Mouse (Mus musculus) G1E (cell line): ENCODE measurements around the gene Smarcad1.

Experiments used
- CTCF ChIP-seq: IDR thresholded peaks from 2 replicates; pipeline ENCODE4 v1.5.1; 2012; ENCODE audit warnings: low read depth, low read length, inconsistent platforms, mixed read lengths
- GATA1 ChIP-seq: IDR thresholded peaks from 2 replicates; pipeline ENCODE4 v1.6.1; 2012; ENCODE audit warnings: borderline replicate concordance, low read length, inconsistent platforms, mixed read lengths
- GATA2 ChIP-seq: IDR thresholded peaks from 2 replicates; pipeline ENCODE4 v1.6.1; 2012; ENCODE audit warnings: low read depth, low read length, inconsistent platforms, borderline replicate concordance
- POLR2AphosphoS5 ChIP-seq: IDR thresholded peaks from 2 replicates; pipeline ENCODE4 v1.6.1; 2012; ENCODE audit warnings: low read depth, low read length, inconsistent platforms; ENCODE audit not compliant: insufficient replicate concordance
- TAL1 ChIP-seq: conservative IDR thresholded peaks from 2 replicates; pipeline ENCODE4 v1.6.1; 2012; ENCODE audit warnings: low read depth, low read length, inconsistent platforms, mixed read lengths

DNA sequence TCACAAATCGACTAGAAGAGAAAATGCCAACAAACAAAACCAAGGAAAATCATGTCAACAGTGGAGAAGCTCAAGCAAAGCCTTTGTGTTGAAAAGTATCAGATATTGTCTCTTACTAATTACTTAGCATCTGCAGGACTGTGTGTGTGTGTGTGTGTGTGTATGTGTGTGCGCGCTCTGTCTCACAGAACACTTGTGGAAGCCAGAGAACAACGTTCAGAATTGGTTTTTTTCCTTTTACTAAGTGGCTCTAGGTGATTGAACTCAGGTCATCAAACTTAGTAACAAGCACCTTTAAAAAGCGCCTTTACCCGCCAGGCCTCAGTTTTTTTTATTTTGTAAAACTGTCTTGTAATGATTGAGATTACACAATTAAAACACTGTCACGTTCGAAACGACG, 451 bp upstream of the Smarcad1 start:
- TF ChIP-seq CTCF (no peak), GATA1 (no peak), POLR2AphosphoS5 (no peak), TAL1 (no peak), GATA2 (no peak)
